Mouse (Mus musculus): ENCODE measurements around the gene Abi3bp.

GRCm38 (mm10) chr16:56638544-56638943 is 160.9 kb downstream of the Abi3bp start:
- TF ChIP-seq CTCF (IDR thresholded peaks at IDR 0.05; ENCODE audit: low read depth) (no peak), EP300 (IDR thresholded peaks at IDR 0.05; ENCODE audit: low read depth) (no peak)
